Mouse (Mus musculus): ENCODE data around the gene Dars2. TPM values are rescaled to one million over a fixed set of nuclear protein-coding genes. Genes with fewer than 3 reads are reported as not detected.
"Not testable (repeated sequence)": the region's sequence is repeated elsewhere in the genome, so short reads cannot be mapped to it uniquely, and the experiment has no call there.

Dars2 gene
- polyA plus RNA-seq, 1 experiment from 2014 or later, result 24.2 TPM

GRCm38 (mm10) chr1:161032345-161032744 lies 38.1 kb downstream of the Dars2 start:
- no peak overlapping the region for H3K9ac ChIP-seq (ENCODE audit: low read depth, low read length)
- 0 out of 2 replicates have a peak, but pooled peaks cover 3% of the 10 kb centered on the region for H3K4me1 ChIP-seq (ENCODE audit: control insufficient read depth, insufficient read depth, low read length)
- H3K27ac ChIP-seq (replicated peaks; ENCODE audit: low read depth, low read length), result no peak overlapping the region
- no peaks in the 10 kb centered on the region for H3K27me3 ChIP-seq (replicated peaks; ENCODE audit: control insufficient read depth, insufficient read depth, low read length)
- ATAC-seq (ENCODE audit: low read depth) (no peak), DNase-seq (ENCODE audit: low spot score) (no peak)
- WGBS, result 90% methylated on average over 7 of the region's 7 CpGs
- peaks cover 53% of the 10 kb centered on the region for H3K36me3 ChIP-seq (ENCODE audit: control insufficient read depth, insufficient read depth, low read length)
- no peak overlapping the region for H3K4me3 ChIP-seq (ENCODE audit: low read depth, low read length)
- no peak overlapping the region for H3K4me2 ChIP-seq (ENCODE audit: low read depth, low read length)
- no peaks in the 10 kb centered on the region for H3K9me3 ChIP-seq (ENCODE audit: control insufficient read depth, low read length)

DNA sequence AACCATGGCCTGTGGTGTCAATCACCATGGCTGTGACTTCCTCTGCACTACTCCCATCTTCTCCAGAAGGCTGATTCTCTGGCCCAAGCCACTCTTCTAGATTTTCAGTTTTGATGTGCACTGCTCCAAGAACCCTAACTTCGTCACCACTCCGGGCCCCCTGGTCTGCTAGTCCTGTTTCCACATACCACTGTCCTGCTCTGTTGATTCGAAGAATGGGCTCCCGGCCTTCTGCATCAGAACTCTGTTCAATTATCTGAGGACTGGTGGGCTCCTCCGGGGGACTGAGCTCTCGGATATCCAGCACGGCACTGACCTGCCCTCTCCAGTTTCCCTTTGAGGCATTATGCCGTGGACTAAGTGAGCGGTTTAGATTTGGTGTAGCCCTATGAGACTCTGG lies 38.6 kb downstream of the Dars2 start:
- WGBS, result 84% methylated on average over 9 of the region's 9 CpGs
- 0 out of 2 replicates have a peak, but pooled peaks cover 3% of the 10 kb centered on the region for H3K4me1 ChIP-seq (ENCODE audit: control insufficient read depth, insufficient read depth, low read length)
- peaks cover 48% of the 10 kb centered on the region for H3K36me3 ChIP-seq (ENCODE audit: control insufficient read depth, insufficient read depth, low read length)
- no peak for ATAC-seq (ENCODE audit: low read depth)
- no peak overlapping the region for H3K9ac ChIP-seq (ENCODE audit: low read depth, low read length)
- DNase-seq (ENCODE audit: low spot score), result no peak
- H3K4me3 ChIP-seq (ENCODE audit: low read depth, low read length), result no peak overlapping the region
- no peak overlapping the region for H3K4me2 ChIP-seq (ENCODE audit: low read depth, low read length)
- no peaks in the 10 kb centered on the region for H3K27me3 ChIP-seq (replicated peaks; ENCODE audit: control insufficient read depth, insufficient read depth, low read length)
- no peak overlapping the region for H3K27ac ChIP-seq (replicated peaks; ENCODE audit: low read depth, low read length)
- H3K9me3 ChIP-seq (ENCODE audit: control insufficient read depth, low read length), result no peaks in the 10 kb centered on the region

DNA sequence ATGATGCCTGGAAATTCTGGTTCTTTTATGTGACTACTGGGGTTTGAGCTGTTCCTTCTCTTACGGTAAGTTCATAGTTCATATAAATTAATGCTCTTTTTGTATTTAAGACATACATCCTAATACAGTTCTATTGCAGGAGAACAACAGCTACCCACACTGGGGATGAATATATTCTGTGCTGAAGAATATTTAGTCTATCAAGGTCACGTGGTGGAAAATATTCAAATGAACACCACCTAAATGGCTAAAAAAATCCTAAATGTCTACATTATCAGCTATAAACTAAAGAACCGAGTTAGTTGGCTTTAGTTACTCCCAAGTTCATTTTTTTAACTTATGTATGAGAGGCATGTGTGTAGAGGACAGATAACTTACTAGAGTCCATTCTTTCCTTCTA lies 40.4 kb downstream of the Dars2 start:
- Histone ChIP-seq H3K27me3 (replicated peaks; ENCODE audit: control insufficient read depth, insufficient read depth, low read length) (no peaks in the 10 kb centered on the region), H3K9me3 (ENCODE audit: control insufficient read depth, low read length) (no peaks in the 10 kb centered on the region), H3K4me1 (ENCODE audit: control insufficient read depth, insufficient read depth, low read length) (0 out of 2 replicates have a peak, but pooled peaks cover 6% of the 10 kb centered on the region), H3K4me3 (ENCODE audit: low read depth, low read length) (no peak overlapping the region), H3K9ac (ENCODE audit: low read depth, low read length) (no peak overlapping the region), H3K36me3 (ENCODE audit: control insufficient read depth, insufficient read depth, low read length) (peaks cover 38% of the 10 kb centered on the region), H3K27ac (replicated peaks; ENCODE audit: low read depth, low read length) (no peak overlapping the region), H3K4me2 (ENCODE audit: low read depth, low read length) (no peak overlapping the region)
- ATAC-seq (ENCODE audit: low read depth), result no peak
- 90% methylated on average over 3 of the region's 3 CpGs for WGBS
- no peak for DNase-seq (ENCODE audit: low spot score)

DNA sequence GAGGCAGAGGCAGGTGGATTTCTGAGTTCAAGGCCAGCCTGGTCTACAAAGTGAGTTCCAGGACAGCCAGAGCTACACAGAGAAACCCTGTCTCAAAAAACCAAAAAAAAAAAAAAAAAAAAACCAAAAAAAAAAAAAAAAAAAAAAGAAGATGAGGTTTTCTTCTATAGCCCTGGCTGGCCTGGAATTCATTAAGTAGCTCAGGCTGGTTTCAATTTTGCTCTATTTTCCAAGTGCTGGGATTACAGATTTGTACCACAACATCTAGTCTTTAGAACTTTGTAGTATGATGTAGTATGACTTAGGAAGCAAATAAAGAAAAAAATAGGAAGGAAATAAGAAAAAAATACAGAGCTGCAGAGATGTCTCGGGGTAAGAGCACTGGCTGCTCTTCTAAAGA lies 42.0 kb downstream of the Dars2 start:
- not testable (repeated sequence) for H3K27ac ChIP-seq (replicated peaks; ENCODE audit: low read depth, low read length); H3K27me3 ChIP-seq (replicated peaks; ENCODE audit: control insufficient read depth, insufficient read depth, low read length); H3K9ac ChIP-seq (ENCODE audit: low read depth, low read length); H3K4me2 ChIP-seq (ENCODE audit: low read depth, low read length); H3K9me3 ChIP-seq (ENCODE audit: control insufficient read depth, low read length); H3K4me1 ChIP-seq (ENCODE audit: control insufficient read depth, insufficient read depth, low read length); ATAC-seq (ENCODE audit: low read depth); H3K4me3 ChIP-seq (ENCODE audit: low read depth, low read length)
- H3K36me3 ChIP-seq (ENCODE audit: control insufficient read depth, insufficient read depth, low read length), result peaks cover 38% of the 10 kb centered on the region
- peak; percentile 52 for DNase-seq (ENCODE audit: low spot score)
- WGBS, result 43% methylated on average over 1 of the region's 1 CpGs

DNA sequence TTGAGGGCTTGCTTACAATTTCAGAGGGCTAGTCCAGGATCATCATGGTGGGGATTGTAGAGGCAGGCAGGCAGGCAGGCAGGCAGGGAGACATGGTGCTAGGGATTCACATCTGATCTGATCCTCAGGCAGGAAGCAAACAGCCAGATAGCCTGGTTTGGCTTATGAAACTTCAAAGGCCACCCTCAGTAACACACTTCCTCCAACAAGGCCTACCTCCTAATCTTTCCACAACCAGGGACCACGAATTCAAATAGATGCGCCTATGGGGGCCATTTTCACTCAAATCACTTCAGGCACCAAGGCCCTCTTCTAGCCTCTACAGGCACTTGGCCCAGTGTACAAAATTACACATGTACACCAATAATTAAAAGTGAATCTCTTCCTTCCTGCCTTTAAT lies 43.3 kb downstream of the Dars2 start:
- DNase-seq (ENCODE audit: low spot score) (no peak), ATAC-seq (ENCODE audit: low read depth) (no peak)
- Histone ChIP-seq H3K9me3 (ENCODE audit: control insufficient read depth, low read length) (no peaks in the 10 kb centered on the region), H3K9ac (ENCODE audit: low read depth, low read length) (no peak overlapping the region), H3K27me3 (replicated peaks; ENCODE audit: control insufficient read depth, insufficient read depth, low read length) (no peaks in the 10 kb centered on the region), H3K4me1 (ENCODE audit: control insufficient read depth, insufficient read depth, low read length) (0 out of 2 replicates have a peak, but pooled peaks cover 3% of the 10 kb centered on the region), H3K4me3 (ENCODE audit: low read depth, low read length) (no peak overlapping the region), H3K27ac (replicated peaks; ENCODE audit: low read depth, low read length) (no peak overlapping the region), H3K4me2 (ENCODE audit: low read depth, low read length) (no peak overlapping the region), H3K36me3 (ENCODE audit: control insufficient read depth, insufficient read depth, low read length) (peaks cover 35% of the 10 kb centered on the region)
- WGBS, result 69% methylated on average over 2 of the region's 2 CpGs

DNA sequence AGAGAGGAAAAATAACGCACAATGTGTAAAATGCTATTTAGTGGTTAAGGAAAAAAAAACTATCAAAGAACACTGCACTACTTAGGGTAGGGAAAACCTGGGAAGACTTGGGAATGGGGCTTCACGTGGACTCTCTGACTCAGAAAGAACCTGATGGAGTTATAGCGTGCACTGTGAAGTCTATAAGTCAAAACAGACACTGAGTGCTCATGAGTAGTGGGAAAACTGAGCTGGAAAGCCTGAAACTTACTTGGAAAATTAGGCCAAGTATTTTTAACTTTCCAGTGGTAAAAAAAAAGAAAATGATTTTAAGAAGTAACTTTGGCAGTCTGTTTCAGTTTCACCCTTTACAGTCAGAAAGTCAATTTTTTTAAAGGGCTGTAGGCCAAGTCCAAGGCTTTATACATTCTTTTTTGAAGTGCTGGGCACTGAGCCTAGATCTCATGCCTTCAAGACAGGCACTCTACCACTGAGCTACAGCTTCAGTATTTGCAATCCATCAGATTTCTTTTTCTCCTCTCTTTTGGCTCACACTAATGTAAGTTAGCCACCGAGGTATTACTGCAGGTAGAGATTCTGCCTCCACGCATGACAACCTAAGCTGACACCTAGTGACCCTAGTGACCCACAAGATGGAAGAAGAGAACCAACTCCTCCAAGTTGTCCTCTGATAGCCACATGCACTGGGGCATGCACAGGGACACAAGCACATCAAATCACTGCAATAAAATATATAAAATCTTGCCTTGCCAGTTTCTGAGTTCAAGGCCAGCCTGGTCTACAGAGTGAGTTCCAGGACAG lies 44.8 kb downstream of the Dars2 start:
- DNase-seq (ENCODE audit: low spot score) (peak; percentile 92), ATAC-seq (ENCODE audit: low read depth) (peak; percentile 70)
- 49% methylated on average over 5 of the region's 5 CpGs for WGBS
- no peak overlapping the region for H3K4me3 ChIP-seq (ENCODE audit: low read depth, low read length)
- H3K9ac ChIP-seq (ENCODE audit: low read depth, low read length), result no peak overlapping the region
- peak overlapping the region; percentile 54; the same call in 1 of the 2 replicates for H3K27ac ChIP-seq (replicated peaks; ENCODE audit: low read depth, low read length)
- peaks cover 21% of the 10 kb centered on the region for H3K36me3 ChIP-seq (ENCODE audit: control insufficient read depth, insufficient read depth, low read length)
- H3K9me3 ChIP-seq (ENCODE audit: control insufficient read depth, low read length), result no peaks in the 10 kb centered on the region
- H3K4me2 ChIP-seq (ENCODE audit: low read depth, low read length), result no peak overlapping the region
- H3K4me1 ChIP-seq (ENCODE audit: control insufficient read depth, insufficient read depth, low read length), result 0 out of 2 replicates have a peak, but pooled peaks cover 3% of the 10 kb centered on the region
- H3K27me3 ChIP-seq (replicated peaks; ENCODE audit: control insufficient read depth, insufficient read depth, low read length), result no peaks in the 10 kb centered on the region

- H3K27ac ChIP-seq (replicated peaks; ENCODE audit: low read depth, low read length), result no peak overlapping the region
- WGBS, result 93% methylated on average over 14 of the region's 14 CpGs
- H3K9ac ChIP-seq (ENCODE audit: low read depth, low read length), result no peak overlapping the region
- no peak for ATAC-seq (ENCODE audit: low read depth)
- H3K4me2 ChIP-seq (ENCODE audit: low read depth, low read length), result no peak overlapping the region
- H3K4me3 ChIP-seq (ENCODE audit: low read depth, low read length), result no peak overlapping the region
- peaks cover 47% of the 10 kb centered on the region for H3K36me3 ChIP-seq (ENCODE audit: control insufficient read depth, insufficient read depth, low read length)
- no peaks in the 10 kb centered on the region for H3K9me3 ChIP-seq (ENCODE audit: control insufficient read depth, low read length)
- no peaks in the 10 kb centered on the region for H3K4me1 ChIP-seq (ENCODE audit: control insufficient read depth, insufficient read depth, low read length)
- H3K27me3 ChIP-seq (replicated peaks; ENCODE audit: control insufficient read depth, insufficient read depth, low read length), result no peaks in the 10 kb centered on the region
- DNase-seq (ENCODE audit: low spot score), result no peak
These were observed 50.4 kb downstream of the Dars2 start for GRCm38 (mm10) chr1:161020051-161020450.

- DNase-seq (ENCODE audit: low spot score) (no peak), ATAC-seq (ENCODE audit: low read depth) (no peak)
- H3K27ac ChIP-seq (replicated peaks; ENCODE audit: low read depth, low read length), result no peak overlapping the region
- no peaks in the 10 kb centered on the region for H3K27me3 ChIP-seq (replicated peaks; ENCODE audit: control insufficient read depth, insufficient read depth, low read length)
- no peak overlapping the region for H3K9ac ChIP-seq (ENCODE audit: low read depth, low read length)
- H3K9me3 ChIP-seq (ENCODE audit: control insufficient read depth, low read length), result no peaks in the 10 kb centered on the region
- no peak overlapping the region for H3K4me3 ChIP-seq (ENCODE audit: low read depth, low read length)
- H3K36me3 ChIP-seq (ENCODE audit: control insufficient read depth, insufficient read depth, low read length), result peaks cover 68% of the 10 kb centered on the region
- no peaks in the 10 kb centered on the region for H3K4me1 ChIP-seq (ENCODE audit: control insufficient read depth, insufficient read depth, low read length)
- H3K4me2 ChIP-seq (ENCODE audit: low read depth, low read length), result no peak overlapping the region
- WGBS, result 86% methylated on average over 2 of the region's 2 CpGs
These were observed 54.1 kb downstream of the Dars2 start for GRCm38 (mm10) chr1:161016378-161016777.

- ATAC-seq (ENCODE audit: low read depth), result no peak
- H3K27ac ChIP-seq (replicated peaks; ENCODE audit: low read depth, low read length), result no peak overlapping the region
- no peaks in the 10 kb centered on the region for H3K4me1 ChIP-seq (ENCODE audit: control insufficient read depth, insufficient read depth, low read length)
These were observed 60.0 kb downstream of the Dars2 start for GRCm38 (mm10) chr1:161010436-161010835.

More at GRCm38 (mm10) chr1:161010436-161010835, 60.0 kb downstream of the Dars2 start:
- peak; percentile 19 for DNase-seq (ENCODE audit: low spot score)
- Histone ChIP-seq H3K9me3 (ENCODE audit: control insufficient read depth, low read length) (no peaks in the 10 kb centered on the region), H3K27me3 (replicated peaks; ENCODE audit: control insufficient read depth, insufficient read depth, low read length) (no peaks in the 10 kb centered on the region), H3K9ac (ENCODE audit: low read depth, low read length) (no peak overlapping the region), H3K4me2 (ENCODE audit: low read depth, low read length) (no peak overlapping the region), H3K36me3 (ENCODE audit: control insufficient read depth, insufficient read depth, low read length) (peaks cover 31% of the 10 kb centered on the region), H3K4me3 (ENCODE audit: low read depth, low read length) (no peak overlapping the region)
- WGBS, result 65% methylated on average over 4 of the region's 4 CpGs

All from embryonic facial prominence, embryonic 14.5 days (tissue).